Mouse (Mus musculus) heart, adult 2 months (tissue): ENCODE measurements around the gene S100a16.

ENCODE experiments used
- CTCF ChIP-seq: fragments of 200-600 bp; IDR thresholded peaks from 2 replicates; pipeline ENCODE4 v1.8.1; 2022; ENCODE audit warnings: antibody characterized with exemption, mild to moderate bottlenecking, moderate library complexity
- EP300 ChIP-seq: fragments of 200-500 bp; IDR thresholded peaks from 2 replicates; pipeline ENCODE4 v1.6.1; 2011; ENCODE audit warnings: low read depth, low read length, control low read depth; ENCODE audit not compliant: insufficient read depth
- POLR2A ChIP-seq: fragments of 200-500 bp; IDR thresholded peaks from 2 replicates; pipeline ENCODE4 v1.6.1; 2011; ENCODE audit warnings: mild to moderate bottlenecking, low read depth, low read length, control low read depth; ENCODE audit not compliant: insufficient read depth

GRCm38 (mm10) chr3:90589947-90590346, 52.9 kb downstream of the S100a16 start, which contains the start of gene S100a2:
- TF ChIP-seq CTCF: no peak
- TF ChIP-seq POLR2A: no peak
- TF ChIP-seq EP300: no peak
